Mouse (Mus musculus) myocyte (in vitro differentiated cells): Measurements from ENCODE around the gene Mrps6. TPM values are rescaled to one million over a fixed set of nuclear protein-coding genes. Genes with fewer than 3 reads are reported as not detected.

ENCODE experiments used
- H3K27me3 ChIP-seq: one replicate; pipeline ENCODE4 v1.6.1; 2011; ENCODE audit not compliant: control insufficient read depth, insufficient read depth, insufficient read length
- H3K36me3 ChIP-seq: one replicate; pipeline ENCODE4 v1.6.1; 2011; ENCODE audit not compliant: control insufficient read depth, insufficient read depth
- H3K4me2 ChIP-seq: one replicate; pipeline ENCODE4 v1.6.1; 2011; ENCODE audit warnings: low read depth, control low read depth
- H3K4me3 ChIP-seq: one replicate; pipeline ENCODE4 v1.5.1; 2011; ENCODE audit warnings: mild to moderate bottlenecking, control low read depth, moderate library complexity
- H3K79me2 ChIP-seq: one replicate; pipeline ENCODE4 v1.6.1; 2011; ENCODE audit not compliant: control insufficient read depth, insufficient read depth
- H3ac ChIP-seq: one replicate; pipeline ENCODE4 v1.6.1; 2011; ENCODE audit not compliant: control insufficient read depth, insufficient read length
- E2F4 ChIP-seq: IDR thresholded peaks from one replicate; pipeline ENCODE4 v1.6.1; 2011; ENCODE audit warnings: mild to moderate bottlenecking, control low read depth, moderate library complexity; ENCODE audit not compliant: insufficient read depth
- MAX ChIP-seq: IDR thresholded peaks from one replicate; pipeline ENCODE4 v1.6.1; 2011; ENCODE audit warnings: low read depth, mild to moderate bottlenecking, control low read depth
- MYOD1 ChIP-seq, 3 experiments: IDR thresholded peaks; one replicate each; pipeline ENCODE4 v1.6.1; 2011; ENCODE audit warnings: control low read depth in 2 of 3, low read depth in 2 of 3, mild to moderate bottlenecking in 2 of 3, moderate library complexity in 1 of 3; ENCODE audit not compliant: insufficient read length in 2 of 3, control insufficient read depth in 1 of 3
- MYOG ChIP-seq, 3 experiments: IDR thresholded peaks; one replicate each; pipeline ENCODE4 v1.6.1; 2011; ENCODE audit warnings: control low read depth in 2 of 3, low read depth in 2 of 3, mild to moderate bottlenecking in 2 of 3; ENCODE audit not compliant: insufficient read length in 2 of 3, control insufficient read depth in 1 of 3, insufficient read depth in 1 of 3
- POLR2A ChIP-seq: IDR thresholded peaks from one replicate; pipeline ENCODE4 v1.6.1; 2011; ENCODE audit warnings: low read depth, mild to moderate bottlenecking, control low read depth, moderate library complexity; ENCODE audit not compliant: insufficient read length
- POLR2AphosphoS2 ChIP-seq: IDR thresholded peaks from one replicate; pipeline ENCODE4 v1.6.1; 2011; ENCODE audit warnings: low read depth, control low read depth; ENCODE audit not compliant: insufficient read length
- REST ChIP-seq: IDR thresholded peaks from one replicate; pipeline ENCODE4 v1.6.1; 2011; ENCODE audit warnings: mild to moderate bottlenecking, control low read depth, moderate library complexity; ENCODE audit not compliant: insufficient read depth, insufficient read length
- SRF ChIP-seq: IDR thresholded peaks from one replicate; pipeline ENCODE4 v1.6.1; 2011; ENCODE audit warnings: low read depth; ENCODE audit not compliant: control insufficient read depth, insufficient read length
- TCF12 ChIP-seq: IDR thresholded peaks from one replicate; pipeline ENCODE4 v1.6.1; 2011; ENCODE audit warnings: mild to moderate bottlenecking, control low read depth; ENCODE audit not compliant: poor library complexity, insufficient read depth, severe bottlenecking
- TCF3 ChIP-seq: IDR thresholded peaks from one replicate; pipeline ENCODE4 v1.6.1; 2011; ENCODE audit warnings: low read depth, control low read depth; ENCODE audit not compliant: insufficient read length
- USF1 ChIP-seq: IDR thresholded peaks from one replicate; pipeline ENCODE4 v1.6.1; 2011; ENCODE audit warnings: low read depth, mild to moderate bottlenecking, control low read depth, moderate library complexity
- polyA plus RNA-seq: library from polyadenylated mRNA; unstranded; fragments of >200 nt; fragmentation: generic; extraction: Trizol; gene quantifications from one replicate; pipeline ENCODE4 v1.2.1, GENCODE M21; 2012; ENCODE audit warnings: missing spikeins

Gene Mrps6
- polyA plus RNA-seq, 1 experiment, result 121 TPM

DNA sequence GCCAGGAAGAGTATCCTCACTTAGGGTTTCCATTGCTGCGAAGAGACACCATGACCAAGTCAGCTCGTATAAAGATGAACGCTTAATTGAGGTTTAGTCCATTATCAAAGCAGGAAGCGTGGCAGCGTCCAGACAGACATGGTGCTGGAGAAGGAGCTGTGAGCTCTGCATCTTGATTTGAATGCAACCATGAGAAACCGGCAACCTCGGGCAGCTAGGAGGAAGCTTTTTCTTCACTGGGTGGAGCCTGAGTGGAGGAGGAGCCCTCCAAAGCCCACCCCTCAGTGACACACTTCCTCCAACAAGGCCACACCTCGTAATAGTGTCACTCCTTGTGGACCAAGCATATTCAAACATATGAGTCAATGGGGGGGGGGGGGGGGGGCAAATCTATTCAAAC is 71.8 kb downstream of the Mrps6 start:
- no peaks in the 10 kb centered on the region for H3K79me2 ChIP-seq
- H3ac ChIP-seq, result no peak overlapping the region
- H3K27me3 ChIP-seq, result no peaks in the 10 kb centered on the region
- TF ChIP-seq MAX, result no peak
- TF ChIP-seq E2F4, result no peak
- TF ChIP-seq TCF12, result no peak
- no peak for TF ChIP-seq SRF
- no peak for TF ChIP-seq REST
- no peak for TF ChIP-seq USF1
- TF ChIP-seq POLR2AphosphoS2, result no peak
- H3K4me2 ChIP-seq, result no peak overlapping the region
- H3K4me3 ChIP-seq, result no peak overlapping the region
- H3K36me3 ChIP-seq, result no peaks in the 10 kb centered on the region

DNA sequence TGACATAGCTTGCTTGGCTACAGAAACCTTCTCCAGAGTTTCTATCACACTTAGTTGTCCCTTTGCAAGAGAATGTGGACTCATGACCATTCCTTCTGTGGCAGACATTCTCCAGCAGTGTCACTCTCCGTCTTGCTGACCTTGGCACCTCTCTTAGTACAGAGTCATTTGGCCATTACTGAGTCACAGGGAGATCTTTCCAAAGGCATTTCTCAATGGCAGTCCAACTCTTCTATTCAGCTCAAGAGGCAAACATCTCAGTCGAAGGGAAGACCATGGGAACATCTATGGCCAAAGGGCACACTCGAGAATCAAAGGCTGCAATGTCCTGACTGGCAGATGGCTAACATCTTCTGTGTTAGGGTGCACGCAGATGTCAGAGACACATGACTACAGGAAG is 74.4 kb downstream of the Mrps6 start:
- H3K4me3 ChIP-seq, result no peak overlapping the region
- H3K4me2 ChIP-seq, result no peak overlapping the region
- no peaks in the 10 kb centered on the region for H3K36me3 ChIP-seq
- no peak overlapping the region for H3ac ChIP-seq
- no peak for TF ChIP-seq POLR2AphosphoS2
- TF ChIP-seq SRF, result no peak
- TF ChIP-seq MYOD1 (IDR thresholded peaks at IDR 0.05; ENCODE audit: control insufficient read depth in 1 of 3, insufficient read length in 2 of 3, low read depth in 2 of 3), result no peak
- no peaks in the 10 kb centered on the region for H3K27me3 ChIP-seq
- H3K79me2 ChIP-seq, result no peaks in the 10 kb centered on the region

- Histone ChIP-seq H3K4me2 (no peak overlapping the region), H3ac (no peak overlapping the region), H3K36me3 (no peaks in the 10 kb centered on the region), H3K79me2 (no peaks in the 10 kb centered on the region), H3K27me3 (no peaks in the 10 kb centered on the region), H3K4me3 (no peak overlapping the region)
- TF ChIP-seq POLR2AphosphoS2 (no peak), SRF (no peak)
Observed at GRCm38 (mm10) chr16:92134148-92134764, 76.2 kb downstream of the Mrps6 start.

DNA sequence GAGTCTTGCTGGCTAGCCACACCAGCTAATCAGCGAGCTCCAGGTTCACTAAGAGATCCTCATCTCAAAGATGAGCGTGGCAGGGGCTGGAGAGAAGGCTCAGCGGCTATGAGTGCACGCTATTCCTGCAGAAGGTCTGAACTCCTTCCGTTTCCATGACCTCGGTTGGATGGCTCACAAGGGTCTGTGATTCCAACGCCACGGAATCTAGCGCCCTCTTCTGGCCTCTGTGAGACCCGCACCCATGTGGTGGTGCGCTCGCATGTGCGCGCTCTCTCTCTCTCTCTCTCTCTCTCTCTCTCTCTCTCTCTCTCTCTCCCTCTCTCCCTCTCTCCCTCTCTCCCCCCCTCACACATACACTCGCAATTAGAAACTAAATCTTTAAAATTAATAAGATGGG is 78.2 kb downstream of the Mrps6 start:
- no peak for TF ChIP-seq TCF12
- no peak for TF ChIP-seq POLR2A
- TF ChIP-seq SRF, result no peak
- TF ChIP-seq POLR2AphosphoS2, result no peak
- TF ChIP-seq REST, result no peak
- Histone ChIP-seq H3K79me2 (no peaks in the 10 kb centered on the region), H3ac (no peak overlapping the region), H3K4me2 (no peak overlapping the region), H3K36me3 (no peaks in the 10 kb centered on the region), H3K27me3 (no peaks in the 10 kb centered on the region), H3K4me3 (no peak overlapping the region)

DNA sequence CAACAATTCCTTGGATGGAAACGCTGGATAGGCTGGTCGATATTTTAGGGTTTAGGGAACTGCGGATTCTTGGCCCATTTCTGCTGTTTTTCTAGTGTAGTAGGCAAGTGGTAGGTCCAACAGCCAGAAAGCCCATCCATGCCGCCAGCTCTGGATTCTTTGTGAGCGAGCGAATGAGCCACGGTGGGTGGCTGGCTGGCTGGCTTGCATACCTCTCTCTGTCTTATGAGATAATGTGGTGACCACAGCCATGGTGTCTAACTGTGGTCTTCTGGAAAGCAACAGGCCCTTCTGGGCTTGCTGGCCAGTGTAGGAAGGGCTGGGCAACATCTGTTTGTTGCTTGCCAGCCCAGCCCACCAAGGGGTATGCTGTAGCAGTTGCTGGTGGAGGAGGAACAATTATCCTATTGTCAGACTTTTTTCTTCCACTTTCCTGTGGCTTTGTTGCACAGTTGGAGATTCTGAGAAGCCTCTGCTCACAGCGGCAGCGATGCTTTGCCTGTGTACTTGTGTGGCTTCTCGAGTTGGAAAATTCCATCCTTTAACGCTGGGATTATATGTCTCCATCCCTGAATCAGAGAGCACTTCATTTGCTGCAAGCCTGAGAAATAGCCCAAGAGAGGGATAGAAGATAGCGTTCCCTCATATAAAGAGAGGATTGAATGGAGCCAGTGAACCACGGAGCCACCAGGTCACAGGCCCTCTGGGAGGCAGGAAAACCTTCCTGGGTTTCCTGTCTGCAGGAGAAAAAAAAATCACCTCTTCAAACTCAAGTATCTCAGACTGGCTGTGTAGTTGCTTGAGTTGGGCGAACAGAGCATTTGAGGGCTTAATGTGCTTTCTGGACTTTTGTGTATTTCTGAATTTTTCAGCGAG is 81.6 kb downstream of the Mrps6 start:
- Histone ChIP-seq H3ac (no peak overlapping the region), H3K27me3 (no peaks in the 10 kb centered on the region)
- TF ChIP-seq MYOD1 (IDR thresholded peaks at IDR 0.05; ENCODE audit: control insufficient read depth in 1 of 3, insufficient read length in 2 of 3, low read depth in 2 of 3), result peak in 2 of 3 experiments; percentile 69 to 81
- no peak for TF ChIP-seq POLR2A
- peak in 2 of 3 experiments; percentile 67 to 84 for TF ChIP-seq MYOG (IDR thresholded peaks at IDR 0.05; ENCODE audit: control insufficient read depth in 1 of 3, insufficient read depth in 1 of 3, insufficient read length in 2 of 3, low read depth in 2 of 3)
- TF ChIP-seq TCF12, result no peak

DNA sequence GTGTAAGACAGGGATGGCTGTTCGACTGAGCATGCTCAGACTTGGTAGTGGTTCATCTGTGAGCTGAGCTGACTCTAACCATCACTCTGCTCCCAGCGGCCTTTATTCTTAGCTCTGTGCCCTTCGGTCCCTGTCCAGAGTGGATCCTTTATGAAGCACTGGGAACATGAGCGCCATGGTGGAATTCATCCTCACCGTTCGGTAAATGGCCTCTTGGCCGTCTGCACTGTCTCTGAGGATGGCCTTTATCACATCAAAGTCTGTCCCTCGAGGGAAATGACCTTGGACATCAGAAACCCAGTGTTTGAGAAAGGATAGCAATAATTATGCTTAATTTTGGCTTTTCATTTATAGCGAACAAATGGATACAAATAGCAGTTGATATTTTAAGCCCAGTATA is 82.3 kb downstream of the Mrps6 start:
- TF ChIP-seq MYOG (IDR thresholded peaks at IDR 0.05; ENCODE audit: control insufficient read depth in 1 of 3, insufficient read depth in 1 of 3, insufficient read length in 2 of 3, low read depth in 2 of 3) (no peak), SRF (no peak), TCF3 (no peak), POLR2AphosphoS2 (no peak), MAX (no peak), USF1 (no peak), REST (no peak)
- H3K4me3 ChIP-seq, result no peak overlapping the region
- H3ac ChIP-seq, result no peak overlapping the region
- H3K36me3 ChIP-seq, result no peaks in the 10 kb centered on the region
- H3K79me2 ChIP-seq, result no peaks in the 10 kb centered on the region
- peak overlapping the region; percentile 62 for H3K4me2 ChIP-seq
- no peaks in the 10 kb centered on the region for H3K27me3 ChIP-seq

More for the DNA sequence above, 81.6 kb downstream of the Mrps6 start:
- Histone ChIP-seq H3K79me2 (no peaks in the 10 kb centered on the region), H3K36me3 (no peaks in the 10 kb centered on the region), H3K4me2 (peak overlapping the region; percentile 62), H3K4me3 (no peak overlapping the region)
